Mouse (Mus musculus) heart, embryonic 10.5 days (tissue): ENCODE results near the gene Clstn3. TPM values are rescaled to one million over a fixed set of nuclear protein-coding genes. Genes with fewer than 3 reads are reported as not detected.
"Not testable (repeated sequence)": the region's sequence is repeated elsewhere in the genome, so short reads cannot be mapped to it uniquely, and the experiment has no call there.

ENCODE experiments used
- DNase-seq: peaks from one replicate; pipeline ENCODE4 v3.0.0-alpha.2; 2017; ENCODE audit warnings: low spot score
- H3K27ac ChIP-seq: fragments of 300-500 bp; sonication (generic); 2 replicates; pipeline ENCODE4 v1.5.1; 2016; ENCODE audit warnings: mild to moderate bottlenecking
- H3K27me3 ChIP-seq: fragments of 300-500 bp; sonication (generic); 2 replicates; pipeline ENCODE4 v1.6.1; 2016; ENCODE audit warnings: mild to moderate bottlenecking; ENCODE audit not compliant: poor library complexity, insufficient read depth, severe bottlenecking
- H3K36me3 ChIP-seq: fragments of 300-500 bp; sonication (generic); 2 replicates; pipeline ENCODE4 v1.6.1; 2016; ENCODE audit warnings: mild to moderate bottlenecking, moderate library complexity
- H3K4me1 ChIP-seq: fragments of 300-500 bp; sonication (generic); 2 replicates; pipeline ENCODE4 v1.6.1; 2016; ENCODE audit warnings: mild to moderate bottlenecking
- H3K4me3 ChIP-seq: fragments of 300-500 bp; sonication (generic); 2 replicates; pipeline ENCODE4 v1.5.1; 2016; ENCODE audit warnings: mild to moderate bottlenecking, moderate library complexity
- H3K9me3 ChIP-seq: fragments of 300-500 bp; sonication (generic); 2 replicates; pipeline ENCODE4 v1.6.1; 2016; ENCODE audit warnings: mild to moderate bottlenecking, moderate library complexity
- WGBS: fragments of 180-500 bp; shearing (Covaris S2); methylation state at CpG from one replicate; pipeline ENCODE4 v1.1.7; 2016; 5-methylcytosine and 5-hydroxymethylcytosine counted together
- polyA plus RNA-seq: library from polyadenylated mRNA; unstranded; fragments of >200 nt; fragmentation: Nextera tagmentation; extraction: Ambion mirVana; gene quantifications from 2 replicates; pipeline ENCODE4 v1.2.1, GENCODE M21; 2016

The Clstn3 gene
- polyA plus RNA-seq, 1 experiment from 2014 or later: 3.3 TPM

- Histone ChIP-seq H3K9me3 (no peaks in the 10 kb centered on the region), H3K27ac (peak within 1 kb of the TSS; percentile 72), H3K4me3 (no peak within 1 kb of the TSS), H3K27me3 (no peaks in the 10 kb centered on the region), H3K4me1 (0 out of 2 replicates have a peak, but pooled peaks cover 14% of the 10 kb centered on the region), H3K36me3 (no peaks in the 10 kb centered on the region)
- peak; percentile 90 for DNase-seq
- WGBS: 62% methylated on average over 3 of the region's 4 CpGs
Measured at GRCm38 (mm10) chr6:124492842-124493561, 28.4 kb upstream of the Clstn3 start, which contains the start of gene C1rl. TSS of gene C1rl (plus strand) at chr6:124493113.

GRCm38 (mm10) chr6:124491427-124491826 lies 26.8 kb upstream of the Clstn3 start:
- Histone ChIP-seq H3K9me3 (no peaks in the 10 kb centered on the region), H3K4me1 (0 out of 2 replicates have a peak, but pooled peaks cover 14% of the 10 kb centered on the region), H3K4me3 (no peak overlapping the region), H3K27me3 (no peaks in the 10 kb centered on the region), H3K27ac (no peak overlapping the region), H3K36me3 (no peaks in the 10 kb centered on the region)
- no peak for DNase-seq
- 80% methylated on average over 6 of the region's 6 CpGs for WGBS

GRCm38 (mm10) chr6:124488952-124489351 lies 24.4 kb upstream of the Clstn3 start:
- Histone ChIP-seq H3K36me3 (no peaks in the 10 kb centered on the region), H3K9me3 (no peaks in the 10 kb centered on the region), H3K4me1 (0 out of 2 replicates have a peak, but pooled peaks cover 12% of the 10 kb centered on the region), H3K4me3 (no peak overlapping the region), H3K27ac (no peak overlapping the region), H3K27me3 (no peaks in the 10 kb centered on the region)
- no peak for DNase-seq
- 79% methylated on average over 4 of the region's 4 CpGs for WGBS

- no peak for DNase-seq
- H3K4me3 ChIP-seq: no peak overlapping the region
- H3K9me3 ChIP-seq: no peaks in the 10 kb centered on the region
- no peak overlapping the region for H3K27ac ChIP-seq
- no peaks in the 10 kb centered on the region for H3K36me3 ChIP-seq
- WGBS: 51% methylated on average over 2 of the region's 2 CpGs
- no peaks in the 10 kb centered on the region for H3K4me1 ChIP-seq
- no peaks in the 10 kb centered on the region for H3K27me3 ChIP-seq
Measured at GRCm38 (mm10) chr6:124487509-124487908, 22.9 kb upstream of the Clstn3 start.

GRCm38 (mm10) chr6:124485414-124486144 lies 21.0 kb upstream of the Clstn3 start:
- H3K36me3 ChIP-seq: no peaks in the 10 kb centered on the region
- peak overlapping the region; percentile 43; the same call in 1 of the 2 replicates for H3K4me3 ChIP-seq
- WGBS: 23% methylated on average over 21 of the region's 21 CpGs
- DNase-seq: no peak
- H3K27me3 ChIP-seq: no peaks in the 10 kb centered on the region
- no peaks in the 10 kb centered on the region for H3K9me3 ChIP-seq
- no peak overlapping the region for H3K27ac ChIP-seq
- H3K4me1 ChIP-seq: no peaks in the 10 kb centered on the region

GRCm38 (mm10) chr6:124484851-124485250 lies 20.3 kb upstream of the Clstn3 start:
- H3K4me1 ChIP-seq: no peaks in the 10 kb centered on the region
- no peaks in the 10 kb centered on the region for H3K9me3 ChIP-seq
- no peaks in the 10 kb centered on the region for H3K36me3 ChIP-seq
- WGBS: 83% methylated on average over 7 of the region's 7 CpGs
- no peak overlapping the region for H3K4me3 ChIP-seq
- H3K27me3 ChIP-seq: no peaks in the 10 kb centered on the region
- DNase-seq: no peak
- no peak overlapping the region for H3K27ac ChIP-seq

GRCm38 (mm10) chr6:124483831-124484230 lies 19.2 kb upstream of the Clstn3 start:
- H3K4me3 ChIP-seq: not testable (repeated sequence)

GRCm38 (mm10) chr6:124481571-124481970 lies 17.0 kb upstream of the Clstn3 start:
- Histone ChIP-seq H3K4me1 (peaks cover 9% of the 10 kb centered on the region), H3K27me3 (no peaks in the 10 kb centered on the region; the same call in 1 of the 2 replicates), H3K9me3 (no peaks in the 10 kb centered on the region), H3K36me3 (no peaks in the 10 kb centered on the region), H3K4me3 (no peak overlapping the region), H3K27ac (no peak overlapping the region)
- 21% methylated on average over 6 of the region's 6 CpGs for WGBS
- DNase-seq: no peak

More at GRCm38 (mm10) chr6:124483831-124484230, 19.2 kb upstream of the Clstn3 start:
- not testable (repeated sequence) for H3K27me3 ChIP-seq, H3K9me3 ChIP-seq, H3K36me3 ChIP-seq, DNase-seq, H3K27ac ChIP-seq, H3K4me1 ChIP-seq
- 81% methylated on average over 3 of the region's 3 CpGs for WGBS

GRCm38 (mm10) chr6:124480295-124480694 lies 15.7 kb upstream of the Clstn3 start:
- 62% methylated on average over 4 of the region's 4 CpGs for WGBS
- H3K36me3 ChIP-seq: no peaks in the 10 kb centered on the region
- no peak for DNase-seq
- no peaks in the 10 kb centered on the region for H3K9me3 ChIP-seq
- no peak overlapping the region for H3K27ac ChIP-seq
- no peaks in the 10 kb centered on the region; the same call in 1 of the 2 replicates for H3K27me3 ChIP-seq
- H3K4me1 ChIP-seq: peaks cover 9% of the 10 kb centered on the region
- H3K4me3 ChIP-seq: no peak overlapping the region

- H3K36me3 ChIP-seq: no peaks in the 10 kb centered on the region
- no peak overlapping the region for H3K4me3 ChIP-seq
- H3K9me3 ChIP-seq: no peaks in the 10 kb centered on the region
- DNase-seq: no peak
- no peak overlapping the region for H3K27ac ChIP-seq
- H3K27me3 ChIP-seq: no peaks in the 10 kb centered on the region; the same call in 1 of the 2 replicates
- peaks cover 9% of the 10 kb centered on the region for H3K4me1 ChIP-seq
- WGBS: 88% methylated on average over 3 of the region's 3 CpGs
Measured at GRCm38 (mm10) chr6:124479573-124479930, 15.0 kb upstream of the Clstn3 start.

- H3K36me3 ChIP-seq: no peaks in the 10 kb centered on the region
- no peaks in the 10 kb centered on the region for H3K9me3 ChIP-seq
- H3K4me3 ChIP-seq: no peak overlapping the region
- WGBS: 79% methylated on average over 3 of the region's 3 CpGs
- H3K4me1 ChIP-seq: peaks cover 9% of the 10 kb centered on the region
- DNase-seq: no peak
- no peak overlapping the region for H3K27ac ChIP-seq
- no peaks in the 10 kb centered on the region; the same call in 1 of the 2 replicates for H3K27me3 ChIP-seq
Measured at GRCm38 (mm10) chr6:124478874-124479572, 14.4 kb upstream of the Clstn3 start.

- H3K27ac ChIP-seq: peak overlapping the region; percentile 36
- H3K4me1 ChIP-seq: peaks cover 9% of the 10 kb centered on the region
- H3K4me3 ChIP-seq: no peak overlapping the region
- no peaks in the 10 kb centered on the region; the same call in 1 of the 2 replicates for H3K27me3 ChIP-seq
- no peaks in the 10 kb centered on the region for H3K9me3 ChIP-seq
- 42% methylated on average over 17 of the region's 17 CpGs for whole genome bisulfite sequencing
- no peaks in the 10 kb centered on the region for H3K36me3 ChIP-seq
- DNase-seq: no peak
Measured at GRCm38 (mm10) chr6:124477922-124478651, 13.5 kb upstream of the Clstn3 start.
